ENCODE assay signal across 8 mouse cellular contexts in the genomic region with DNA sequence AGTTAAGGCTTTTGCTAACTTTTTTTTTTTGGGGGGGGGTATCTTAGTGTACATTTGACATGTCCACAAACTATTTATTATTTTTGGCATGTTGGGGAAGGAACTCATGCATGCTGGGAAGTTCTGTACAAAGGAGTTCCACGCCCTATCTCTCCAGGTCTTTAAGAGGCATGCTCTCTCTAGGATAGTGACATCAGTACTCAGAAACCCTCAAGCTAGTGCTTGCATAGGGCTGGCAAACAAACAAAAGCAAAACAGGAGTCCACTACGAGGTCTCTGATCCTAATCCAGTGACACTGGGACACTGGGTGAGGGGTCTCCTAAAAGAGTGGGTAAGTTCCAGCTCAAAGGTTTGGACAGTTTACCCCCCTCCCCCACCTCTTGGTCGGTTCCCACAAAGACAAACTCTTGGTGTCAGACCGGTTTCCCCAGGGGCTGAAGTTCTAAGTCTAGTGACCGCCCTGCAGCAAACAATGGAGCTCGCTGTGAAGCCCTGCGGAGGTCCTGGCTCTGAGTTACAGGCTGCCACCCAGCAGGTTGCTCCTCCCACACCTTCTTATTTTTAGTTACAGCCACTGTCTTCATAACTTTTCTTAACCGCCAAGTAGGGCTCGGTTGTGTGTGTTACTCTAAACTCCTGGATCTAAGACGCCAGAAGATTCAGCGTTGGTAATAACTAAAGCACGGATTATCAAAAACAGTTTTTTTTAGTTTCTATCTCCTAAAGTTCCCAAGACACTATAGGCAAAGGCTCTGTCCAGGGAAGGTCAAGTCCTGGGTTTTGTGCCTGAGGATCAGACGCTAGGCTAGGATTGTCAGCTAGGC. TPM values are rescaled to one million over a fixed set of nuclear protein-coding genes. Genes with fewer than 3 reads are reported as not detected.
DNase-seq lines count a peak whose midpoint lies in the region; ATAC-seq and TF ChIP-seq lines count a peak whose summit lies in the region.

No protein-coding gene starts in this region.

- 0 out of 2 replicates have a peak, but pooled peaks cover 12% of the 10 kb centered on the region for H3K4me1 ChIP-seq in intestine, postnatal 0 days (replicated peaks; ENCODE audit: control insufficient read depth, insufficient read depth, low read length)
- peaks cover 5% of the 10 kb centered on the region; the same call in 1 of the 2 replicates for H3K4me1 ChIP-seq in neural tube, embryonic 14.5 days (ENCODE audit: control insufficient read depth, insufficient read depth, low read length)

- H3K36me3 ChIP-seq in intestine, postnatal 0 days (ENCODE audit: control insufficient read depth, insufficient read depth) = no peaks in the 10 kb centered on the region
- H3K36me3 ChIP-seq in neural tube, embryonic 14.5 days (ENCODE audit: control insufficient read depth, insufficient read depth, low read length) = no peaks in the 10 kb centered on the region

- peak overlapping the region; percentile 92 for H3K4me2 ChIP-seq in intestine, postnatal 0 days (replicated peaks; ENCODE audit: low read depth)
- peak overlapping the region; percentile 89 for H3K4me2 ChIP-seq in neural tube, embryonic 14.5 days (ENCODE audit: low read depth, low read length)

- peak; percentile 64 for ATAC-seq in intestine, postnatal 0 days
- ATAC-seq in neural tube, embryonic 14.5 days (ENCODE audit: low read depth) = no peak

- H3K4me3 ChIP-seq in intestine, postnatal 0 days (ENCODE audit: low read depth, low read length) = peak overlapping the region; percentile 93
- H3K4me3 ChIP-seq in neural tube, embryonic 14.5 days (ENCODE audit: low read depth, low read length) = peak overlapping the region; percentile 78

- DNase-seq in layer of hippocampus, adult 9-11 months = peak; percentile 27
- DNase-seq in layer of hippocampus, postnatal 10 days (ENCODE audit: low spot score in 2 of 2) = no peak
- peak; percentile 66 for DNase-seq in embryo, embryonic 10.5 days (ENCODE audit: low spot score)
- peak; percentile 71 to 78 for DNase-seq in heart, adult 18-20 months
- peak; percentile 63 to 76 for DNase-seq in lung, adult 18-20 months
- peak; percentile 54 to 64 for DNase-seq in urinary bladder, postnatal 36 days (ENCODE audit: low spot score in 2 of 2)

- H3K9me3 ChIP-seq in intestine, postnatal 0 days (ENCODE audit: control insufficient read depth) = no peaks in the 10 kb centered on the region
- H3K9me3 ChIP-seq in neural tube, embryonic 14.5 days (ENCODE audit: control insufficient read depth, low read length) = no peaks in the 10 kb centered on the region

- peak overlapping the region; percentile 92 for H3K27ac ChIP-seq in intestine, postnatal 0 days (ENCODE audit: low read depth, low read length)
- H3K27ac ChIP-seq in neural tube, embryonic 14.5 days (ENCODE audit: low read depth, low read length) = peak overlapping the region; percentile 83; the same call in 1 of the 2 replicates

- no peak for TF ChIP-seq CTCF in intestine, postnatal 0 days (IDR thresholded peaks at IDR 0.05; ENCODE audit: low read depth)

- 9% methylated on average over 13 of the region's 13 CpGs for WGBS in intestine, postnatal 0 days
- WGBS in neural tube, embryonic 14.5 days = 12% methylated on average over 13 of the region's 13 CpGs

- no peaks in the 10 kb centered on the region for H3K27me3 ChIP-seq in intestine, postnatal 0 days (replicated peaks; ENCODE audit: control insufficient read depth, insufficient read depth, low read length)
- no peaks in the 10 kb centered on the region for H3K27me3 ChIP-seq in neural tube, embryonic 14.5 days (ENCODE audit: control insufficient read depth, insufficient read depth, low read length)

- H3K9ac ChIP-seq in intestine, postnatal 0 days (ENCODE audit: low read depth, low read length) = peak overlapping the region; percentile 87
- H3K9ac ChIP-seq in neural tube, embryonic 14.5 days (replicated peaks; ENCODE audit: low read depth, low read length) = peak overlapping the region; percentile 87; the same call in 1 of the 2 replicates

RNA-seq across cellular contexts. Expression of gene Serinc5, which starts 1.2 kb away (rescaled TPM):
- total RNA-seq in layer of hippocampus, postnatal 10 days (2021) = 10 to 100 TPM; 62.1 to 63.3 TPM
- 10 to 100 TPM; 10.2 to 12.4 TPM for total RNA-seq in heart, adult 18-20 months (2021)
- 10.8 and 11.8 TPM in 2 replicates for polyA plus RNA-seq in intestine, postnatal 0 days (2015; fragmentation: Nextera tagmentation; extraction: Ambion mirVana)
- 16.7 and 27.0 TPM in 2 replicates for polyA plus RNA-seq in neural tube, embryonic 14.5 days (2014; fragmentation: Nextera tagmentation; extraction: Ambion mirVana)

RNA-seq across cellular contexts. Expression of gene Spz1, which starts 33.7 kb away (rescaled TPM):
- not detected for total RNA-seq in layer of hippocampus, postnatal 10 days (2021)
- not detected for total RNA-seq in heart, adult 18-20 months (2021)
- polyA plus RNA-seq in intestine, postnatal 0 days (2015; fragmentation: Nextera tagmentation; extraction: Ambion mirVana) = not detected in 2 replicates
- polyA plus RNA-seq in neural tube, embryonic 14.5 days (2014; fragmentation: Nextera tagmentation; extraction: Ambion mirVana) = not detected in 2 replicates

Comparison
In these comparisons a context has a peak if more than half of its experiments do, and no peak if none do; other contexts are left out.
1. DNase-seq: peak in layer of hippocampus, adult 9-11 months (single experiment), embryo, embryonic 10.5 days (single experiment), heart, adult 18-20 months (2 of 2), lung, adult 18-20 months (2 of 2) and urinary bladder, postnatal 36 days (2 of 2); none in layer of hippocampus, postnatal 10 days (0 of 2).
2. RNA of gene Serinc5, which starts 1.2 kb away (total RNA-seq): 62.1 to 63.3 TPM in layer of hippocampus, postnatal 10 days; 10.2 to 12.4 TPM in heart, adult 18-20 months; every median in the first group is over 4 times any median in the second.